Mouse (Mus musculus) spleen, postnatal 14 days (tissue): ENCODE results near the gene Svep1.

Experiments used
- DNase-seq, 2 experiments: peaks; one replicate each; pipeline ENCODE4 v3.0.0; 2021 to 2022; ENCODE audit warnings: low spot score in 2 of 2

The Svep1 gene

GRCm38 (mm10) chr4:58082588-58082987 is 124.1 kb downstream of the Svep1 start:
- DNase-seq, result peak in 1 of 2 experiments; percentile 37

- peak in 1 of 2 experiments; percentile 5 for DNase-seq
Measured at GRCm38 (mm10) chr4:58079631-58080030, 127.0 kb downstream of the Svep1 start.

GRCm38 (mm10) chr4:58077950-58078349 is 128.7 kb downstream of the Svep1 start:
- DNase-seq, result no peak

GRCm38 (mm10) chr4:58077536-58077935 is 129.1 kb downstream of the Svep1 start:
- no peak for DNase-seq

- DNase-seq, result no peak
Measured at GRCm38 (mm10) chr4:58072888-58073287, 133.8 kb downstream of the Svep1 start.

- DNase-seq, result no peak
Measured at GRCm38 (mm10) chr4:58068886-58069285, 137.8 kb downstream of the Svep1 start.

GRCm38 (mm10) chr4:58064721-58065120 is 141.9 kb downstream of the Svep1 start:
- no peak for DNase-seq

- no peak for DNase-seq
Measured at GRCm38 (mm10) chr4:58062933-58063332, 143.7 kb downstream of the Svep1 start.

GRCm38 (mm10) chr4:58055653-58056052 is 151.0 kb downstream of the Svep1 start:
- no peak for DNase-seq

- DNase-seq, result no peak
Measured at GRCm38 (mm10) chr4:58054441-58054840, 152.2 kb downstream of the Svep1 start.

GRCm38 (mm10) chr4:58050746-58051145 is 155.9 kb downstream of the Svep1 start:
- no peak for DNase-seq

GRCm38 (mm10) chr4:58050276-58050675 is 156.4 kb downstream of the Svep1 start:
- DNase-seq, result no peak

GRCm38 (mm10) chr4:58044833-58045232 is 161.8 kb downstream of the Svep1 start:
- no peak for DNase-seq

- no peak for DNase-seq
Measured at GRCm38 (mm10) chr4:58044356-58044755, 162.3 kb downstream of the Svep1 start.

GRCm38 (mm10) chr4:58040093-58040492 is 166.6 kb downstream of the Svep1 start:
- DNase-seq, result no peak

- DNase-seq, result no peak
Measured at GRCm38 (mm10) chr4:58037096-58037705, 169.5 kb downstream of the Svep1 start.

GRCm38 (mm10) chr4:58034663-58035062 is 172.0 kb downstream of the Svep1 start:
- DNase-seq, result no peak

- no peak for DNase-seq
Measured at GRCm38 (mm10) chr4:58032714-58033113, 173.9 kb downstream of the Svep1 start.

- no peak for DNase-seq
Measured at GRCm38 (mm10) chr4:58009024-58009423, 197.6 kb downstream of the Svep1 start, which contains the start of gene Txndc8. Gene Txndc8 (minus strand): TSS chr4:58009124.

- no peak for DNase-seq
Measured at GRCm38 (mm10) chr4:58003501-58003900, 203.2 kb downstream of the Svep1 start.
